Mouse (Mus musculus): ENCODE results near the gene Cnga3. TPM values are rescaled to one million over a fixed set of nuclear protein-coding genes. Genes with fewer than 3 reads are reported as not detected.
A peak's percentile ranks its signal among the peaks of the same experiment; 100 is the strongest.

Cnga3 gene
- polyA plus RNA-seq, 1 experiment = 0.14 TPM

- Histone ChIP-seq H3K4me3 (ENCODE audit: insufficient read depth, low read length) (no peak overlapping the region), H3K4me1 (ENCODE audit: control insufficient read depth, insufficient read depth, low read length) (no peaks in the 10 kb centered on the region), H3K27ac (ENCODE audit: insufficient read depth, low read length) (no peak overlapping the region)
- TF ChIP-seq CTCF (IDR thresholded peaks at IDR 0.05; ENCODE audit: borderline replicate concordance, insufficient read depth, low read length) (no peak), POLR2A (IDR thresholded peaks at IDR 0.05; ENCODE audit: low read depth, low read length) (no peak)
Measured at GRCm38 (mm10) chr1:37219593-37219992, 5.4 kb downstream of the Cnga3 start.

GRCm38 (mm10) chr1:37220134-37220907, 6.1 kb downstream of the Cnga3 start:
- H3K4me3 ChIP-seq (ENCODE audit: insufficient read depth, low read length) = no peak overlapping the region
- no peak overlapping the region for H3K27ac ChIP-seq (ENCODE audit: insufficient read depth, low read length)
- TF ChIP-seq POLR2A (IDR thresholded peaks at IDR 0.05; ENCODE audit: low read depth, low read length) = no peak
- no peak for TF ChIP-seq CTCF (IDR thresholded peaks at IDR 0.05; ENCODE audit: borderline replicate concordance, insufficient read depth, low read length)
- no peaks in the 10 kb centered on the region for H3K4me1 ChIP-seq (ENCODE audit: control insufficient read depth, insufficient read depth, low read length)

- TF ChIP-seq POLR2A (IDR thresholded peaks at IDR 0.05; ENCODE audit: low read depth, low read length) (no peak), CTCF (IDR thresholded peaks at IDR 0.05; ENCODE audit: borderline replicate concordance, insufficient read depth, low read length) (no peak)
- Histone ChIP-seq H3K27ac (ENCODE audit: insufficient read depth, low read length) (no peak overlapping the region), H3K4me1 (ENCODE audit: control insufficient read depth, insufficient read depth, low read length) (no peaks in the 10 kb centered on the region), H3K4me3 (ENCODE audit: insufficient read depth, low read length) (no peak overlapping the region)
Measured at GRCm38 (mm10) chr1:37222002-37222401, 7.8 kb downstream of the Cnga3 start.

- TF ChIP-seq POLR2A (IDR thresholded peaks at IDR 0.05; ENCODE audit: low read depth, low read length) = no peak
- no peak for TF ChIP-seq CTCF (IDR thresholded peaks at IDR 0.05; ENCODE audit: borderline replicate concordance, insufficient read depth, low read length)
- Histone ChIP-seq H3K4me3 (ENCODE audit: insufficient read depth, low read length) (no peak overlapping the region), H3K27ac (ENCODE audit: insufficient read depth, low read length) (no peak overlapping the region)
Measured at GRCm38 (mm10) chr1:37230404-37230803, 16.2 kb downstream of the Cnga3 start.

GRCm38 (mm10) chr1:37231295-37231701, 17.1 kb downstream of the Cnga3 start:
- no peaks in the 10 kb centered on the region for H3K4me1 ChIP-seq (ENCODE audit: control insufficient read depth, insufficient read depth, low read length)
- peak overlapping the region; percentile 4; the same call in 1 of the 2 replicates for H3K4me3 ChIP-seq (ENCODE audit: insufficient read depth, low read length)
- no peak for TF ChIP-seq POLR2A (IDR thresholded peaks at IDR 0.05; ENCODE audit: low read depth, low read length)
- no peak for TF ChIP-seq CTCF (IDR thresholded peaks at IDR 0.05; ENCODE audit: borderline replicate concordance, insufficient read depth, low read length)
- no peak overlapping the region for H3K27ac ChIP-seq (ENCODE audit: insufficient read depth, low read length)

More at GRCm38 (mm10) chr1:37230404-37230803, 16.2 kb downstream of the Cnga3 start:
- no peaks in the 10 kb centered on the region for H3K4me1 ChIP-seq (ENCODE audit: control insufficient read depth, insufficient read depth, low read length)

- no peaks in the 10 kb centered on the region for H3K4me1 ChIP-seq (ENCODE audit: control insufficient read depth, insufficient read depth, low read length)
- no peak overlapping the region for H3K27ac ChIP-seq (ENCODE audit: insufficient read depth, low read length)
- TF ChIP-seq POLR2A (IDR thresholded peaks at IDR 0.05; ENCODE audit: low read depth, low read length) (no peak), CTCF (IDR thresholded peaks at IDR 0.05; ENCODE audit: borderline replicate concordance, insufficient read depth, low read length) (no peak)
- no peak overlapping the region for H3K4me3 ChIP-seq (ENCODE audit: insufficient read depth, low read length)
Measured at GRCm38 (mm10) chr1:37239045-37239635, 24.9 kb downstream of the Cnga3 start.

GRCm38 (mm10) chr1:37242253-37242652, 28.0 kb downstream of the Cnga3 start:
- H3K27ac ChIP-seq (ENCODE audit: insufficient read depth, low read length) = no peak overlapping the region
- H3K4me3 ChIP-seq (ENCODE audit: insufficient read depth, low read length) = no peak overlapping the region
- H3K4me1 ChIP-seq (ENCODE audit: control insufficient read depth, insufficient read depth, low read length) = no peaks in the 10 kb centered on the region
- TF ChIP-seq CTCF (IDR thresholded peaks at IDR 0.05; ENCODE audit: borderline replicate concordance, insufficient read depth, low read length) (no peak), POLR2A (IDR thresholded peaks at IDR 0.05; ENCODE audit: low read depth, low read length) (no peak)

- TF ChIP-seq CTCF (IDR thresholded peaks at IDR 0.05; ENCODE audit: borderline replicate concordance, insufficient read depth, low read length) (no peak), POLR2A (IDR thresholded peaks at IDR 0.05; ENCODE audit: low read depth, low read length) (no peak)
Measured at GRCm38 (mm10) chr1:37246476-37246875, 32.2 kb downstream of the Cnga3 start.

GRCm38 (mm10) chr1:37248406-37248805, 34.2 kb downstream of the Cnga3 start:
- Histone ChIP-seq H3K27ac (ENCODE audit: insufficient read depth, low read length) (no peak overlapping the region), H3K4me1 (ENCODE audit: control insufficient read depth, insufficient read depth, low read length) (no peaks in the 10 kb centered on the region), H3K4me3 (ENCODE audit: insufficient read depth, low read length) (no peak overlapping the region)
- TF ChIP-seq CTCF (IDR thresholded peaks at IDR 0.05; ENCODE audit: borderline replicate concordance, insufficient read depth, low read length) (no peak), POLR2A (IDR thresholded peaks at IDR 0.05; ENCODE audit: low read depth, low read length) (no peak)

More at GRCm38 (mm10) chr1:37246476-37246875, 32.2 kb downstream of the Cnga3 start:
- H3K27ac ChIP-seq (ENCODE audit: insufficient read depth, low read length) = no peak overlapping the region
- no peaks in the 10 kb centered on the region for H3K4me1 ChIP-seq (ENCODE audit: control insufficient read depth, insufficient read depth, low read length)
- H3K4me3 ChIP-seq (ENCODE audit: insufficient read depth, low read length) = no peak overlapping the region

Data from embryonic fibroblast, embryonic 13.5 days (primary cell).